Mouse (Mus musculus) embryonic facial prominence, embryonic 13.5 days (tissue): Measurements from ENCODE around the gene Pou2f1. TPM values are rescaled to one million over a fixed set of nuclear protein-coding genes. Genes with fewer than 3 reads are reported as not detected.

Experiments used
- ATAC-seq: fragments of 200-750 bp; cut with Nextera tagmentation; 2 replicates; pipeline ENCODE4 v1.8.0; 2017; ENCODE audit warnings: low read depth; ENCODE audit not compliant: insufficient number of reproducible peaks, insufficient read depth, low FRiP score, low TSS enrichment
- H3K27ac ChIP-seq: fragments of 300-500 bp; sonication (generic); 2 replicates; pipeline ENCODE4 v1.5.1; 2015; ENCODE audit warnings: moderate library complexity, mild to moderate bottlenecking, inconsistent platforms
- H3K27me3 ChIP-seq: fragments of 300-500 bp; sonication (generic); 2 replicates; pipeline ENCODE4 v1.6.1; 2015; ENCODE audit warnings: mild to moderate bottlenecking, inconsistent platforms
- H3K36me3 ChIP-seq: fragments of 300-500 bp; sonication (generic); 2 replicates; pipeline ENCODE4 v1.6.1; 2015; ENCODE audit warnings: mild to moderate bottlenecking, inconsistent platforms
- H3K4me1 ChIP-seq: fragments of 300-500 bp; sonication (generic); 2 replicates; pipeline ENCODE4 v1.6.1; 2015; ENCODE audit warnings: inconsistent platforms
- H3K4me2 ChIP-seq: fragments of 300-500 bp; sonication (generic); 2 replicates; pipeline ENCODE4 v1.6.1; 2015; ENCODE audit warnings: moderate library complexity, mild to moderate bottlenecking, inconsistent platforms
- H3K4me3 ChIP-seq: fragments of 300-500 bp; sonication (generic); 2 replicates; pipeline ENCODE4 v1.5.1; 2015; ENCODE audit warnings: mild to moderate bottlenecking, inconsistent platforms
- H3K9ac ChIP-seq: fragments of 300-500 bp; sonication (generic); 2 replicates; pipeline ENCODE4 v1.6.1; 2015; ENCODE audit warnings: mild to moderate bottlenecking, inconsistent platforms
- H3K9me3 ChIP-seq: fragments of 300-500 bp; sonication (generic); 2 replicates; pipeline ENCODE4 v1.6.1; 2016; ENCODE audit warnings: inconsistent platforms
- WGBS: fragments of 180-500 bp; shearing (Covaris S2); methylation state at CpG from one replicate; pipeline ENCODE4 v1.1.7; 2015; ENCODE audit warnings: mixed read lengths; 5-methylcytosine and 5-hydroxymethylcytosine counted together
- polyA plus RNA-seq: library from polyadenylated mRNA; unstranded; fragments of >200 nt; fragmentation: Nextera tagmentation; extraction: Ambion mirVana; gene quantifications from 2 replicates; pipeline ENCODE4 v1.2.1, GENCODE M21; 2015

The Pou2f1 gene
- polyA plus RNA-seq, 1 experiment from 2014 or later, result 10.4 TPM

- no peak overlapping the region for H3K9ac ChIP-seq
- H3K4me3 ChIP-seq, result no peak overlapping the region
- no peak overlapping the region for H3K4me2 ChIP-seq
- H3K27ac ChIP-seq, result no peak overlapping the region; the same call in 1 of the 2 replicates
- no peaks in the 10 kb centered on the region for H3K27me3 ChIP-seq
- ATAC-seq, result no peak
- H3K36me3 ChIP-seq, result no peaks in the 10 kb centered on the region
- H3K4me1 ChIP-seq, result peaks cover 16% of the 10 kb centered on the region
- no peaks in the 10 kb centered on the region for H3K9me3 ChIP-seq
- WGBS, result 68% methylated on average over 9 of the region's 9 CpGs
Observed at GRCm38 (mm10) chr1:165860373-165861234, 141.9 kb downstream of the Pou2f1 start.

GRCm38 (mm10) chr1:165858356-165858755 is 144.1 kb downstream of the Pou2f1 start:
- Histone ChIP-seq H3K9me3 (no peaks in the 10 kb centered on the region), H3K4me3 (no peak overlapping the region), H3K36me3 (no peaks in the 10 kb centered on the region), H3K27me3 (no peaks in the 10 kb centered on the region), H3K27ac (no peak overlapping the region), H3K9ac (no peak overlapping the region), H3K4me2 (no peak overlapping the region), H3K4me1 (0 out of 2 replicates have a peak, but pooled peaks cover 4% of the 10 kb centered on the region)
- no peak for ATAC-seq
- 93% methylated on average over 5 of the region's 5 CpGs for WGBS

GRCm38 (mm10) chr1:165857279-165857678 is 145.2 kb downstream of the Pou2f1 start:
- WGBS, result 93% methylated on average over 11 of the region's 11 CpGs
- no peak overlapping the region for H3K9ac ChIP-seq
- H3K4me3 ChIP-seq, result no peak overlapping the region
- no peaks in the 10 kb centered on the region for H3K27me3 ChIP-seq
- ATAC-seq, result no peak
- H3K4me1 ChIP-seq, result peaks cover 9% of the 10 kb centered on the region; the same call in 1 of the 2 replicates
- H3K36me3 ChIP-seq, result no peaks in the 10 kb centered on the region
- no peak overlapping the region for H3K27ac ChIP-seq
- no peaks in the 10 kb centered on the region for H3K9me3 ChIP-seq
- no peak overlapping the region for H3K4me2 ChIP-seq

GRCm38 (mm10) chr1:165855759-165856545 is 146.5 kb downstream of the Pou2f1 start:
- ATAC-seq, result no peak
- Histone ChIP-seq H3K27me3 (no peaks in the 10 kb centered on the region), H3K9me3 (no peaks in the 10 kb centered on the region), H3K36me3 (no peaks in the 10 kb centered on the region), H3K27ac (no peak overlapping the region), H3K4me1 (peaks cover 5% of the 10 kb centered on the region; the same call in 1 of the 2 replicates), H3K9ac (no peak overlapping the region), H3K4me2 (no peak overlapping the region), H3K4me3 (no peak overlapping the region)
- 56% methylated on average over 9 of the region's 9 CpGs for WGBS

GRCm38 (mm10) chr1:165853729-165854420 is 148.6 kb downstream of the Pou2f1 start:
- no peaks in the 10 kb centered on the region for H3K36me3 ChIP-seq
- WGBS, result 62% methylated on average over 10 of the region's 10 CpGs
- no peak overlapping the region for H3K9ac ChIP-seq
- H3K4me3 ChIP-seq, result no peak overlapping the region
- peaks cover 19% of the 10 kb centered on the region for H3K27me3 ChIP-seq
- H3K4me2 ChIP-seq, result no peak overlapping the region
- peaks cover 5% of the 10 kb centered on the region; the same call in 1 of the 2 replicates for H3K4me1 ChIP-seq
- H3K9me3 ChIP-seq, result no peaks in the 10 kb centered on the region
- ATAC-seq, result no peak
- H3K27ac ChIP-seq, result no peak overlapping the region

- Histone ChIP-seq H3K27ac (no peak overlapping the region), H3K4me2 (no peak overlapping the region), H3K4me3 (no peak overlapping the region), H3K4me1 (peaks cover 5% of the 10 kb centered on the region; the same call in 1 of the 2 replicates), H3K27me3 (peaks cover 21% of the 10 kb centered on the region), H3K9me3 (no peaks in the 10 kb centered on the region), H3K9ac (no peak overlapping the region), H3K36me3 (no peaks in the 10 kb centered on the region)
- WGBS, result 34% methylated on average over 4 of the region's 4 CpGs
- ATAC-seq, result no peak
Observed at GRCm38 (mm10) chr1:165853131-165853721, 149.3 kb downstream of the Pou2f1 start.

GRCm38 (mm10) chr1:165852131-165852530 is 150.3 kb downstream of the Pou2f1 start:
- no peaks in the 10 kb centered on the region for H3K36me3 ChIP-seq
- H3K9me3 ChIP-seq, result no peaks in the 10 kb centered on the region
- no peak overlapping the region for H3K9ac ChIP-seq
- no peak for ATAC-seq
- H3K4me1 ChIP-seq, result peaks cover 5% of the 10 kb centered on the region; the same call in 1 of the 2 replicates
- no peak overlapping the region for H3K4me2 ChIP-seq
- no peak overlapping the region for H3K4me3 ChIP-seq
- no peak overlapping the region for H3K27ac ChIP-seq
- 66% methylated on average over 5 of the region's 5 CpGs for WGBS
- H3K27me3 ChIP-seq, result peaks cover 27% of the 10 kb centered on the region

- 78% methylated on average over 17 of the region's 17 CpGs for WGBS
- H3K27me3 ChIP-seq, result peaks cover 48% of the 10 kb centered on the region
- H3K9me3 ChIP-seq, result no peaks in the 10 kb centered on the region
- no peak overlapping the region for H3K9ac ChIP-seq
- no peak for ATAC-seq
- peaks cover 12% of the 10 kb centered on the region for H3K4me1 ChIP-seq
- no peak overlapping the region for H3K4me2 ChIP-seq
- no peak overlapping the region for H3K27ac ChIP-seq
- no peaks in the 10 kb centered on the region for H3K36me3 ChIP-seq
- H3K4me3 ChIP-seq, result no peak overlapping the region
Observed at GRCm38 (mm10) chr1:165849458-165850445, 152.7 kb downstream of the Pou2f1 start.

GRCm38 (mm10) chr1:165848881-165849280 is 153.6 kb downstream of the Pou2f1 start:
- no peak overlapping the region for H3K27ac ChIP-seq
- no peak for ATAC-seq
- peaks cover 57% of the 10 kb centered on the region for H3K27me3 ChIP-seq
- H3K4me3 ChIP-seq, result no peak overlapping the region
- no peak overlapping the region for H3K4me2 ChIP-seq
- H3K9me3 ChIP-seq, result no peaks in the 10 kb centered on the region
- WGBS, result 62% methylated on average over 4 of the region's 4 CpGs
- no peak overlapping the region for H3K9ac ChIP-seq
- H3K36me3 ChIP-seq, result no peaks in the 10 kb centered on the region
- H3K4me1 ChIP-seq, result peaks cover 19% of the 10 kb centered on the region

- Histone ChIP-seq H3K36me3 (no peaks in the 10 kb centered on the region), H3K4me2 (no peak overlapping the region), H3K4me1 (peaks cover 19% of the 10 kb centered on the region), H3K27me3 (peaks cover 62% of the 10 kb centered on the region), H3K9me3 (no peaks in the 10 kb centered on the region), H3K4me3 (no peak overlapping the region), H3K9ac (no peak overlapping the region), H3K27ac (no peak overlapping the region)
- WGBS, result 71% methylated on average over 8 of the region's 8 CpGs
- no peak for ATAC-seq
Observed at GRCm38 (mm10) chr1:165848417-165848816, 154.1 kb downstream of the Pou2f1 start.
